Mouse (Mus musculus) forebrain, embryonic 11.5 days (tissue): ENCODE data around the gene Rasgef1c. TPM values are rescaled to one million over a fixed set of nuclear protein-coding genes. Genes with fewer than 3 reads are reported as not detected.

Source experiments
- ATAC-seq: fragments of 200-750 bp; cut with Nextera tagmentation; replicated peaks from 2 replicates; pipeline ENCODE4 v1.8.0; 2017; ENCODE audit warnings: moderate TSS enrichment; ENCODE audit not compliant: low FRiP score
- DNase-seq: peaks from one replicate; pipeline ENCODE4 v3.0.0-alpha.2; 2017; ENCODE audit warnings: low spot score
- H3K27ac ChIP-seq: fragments of 300-500 bp; sonication (generic); 2 replicates; pipeline ENCODE4 v1.5.1; 2014; ENCODE audit warnings: low read depth, low read length
- H3K27me3 ChIP-seq: fragments of 300-500 bp; sonication (generic); 2 replicates; pipeline ENCODE4 v1.6.1; 2014; ENCODE audit warnings: mild to moderate bottlenecking, low read length, mixed read lengths; ENCODE audit not compliant: control insufficient read depth, insufficient read depth
- H3K36me3 ChIP-seq: fragments of 300-500 bp; sonication (generic); 2 replicates; pipeline ENCODE4 v1.6.1; 2014; ENCODE audit warnings: mild to moderate bottlenecking, low read length, moderate library complexity, mixed read lengths; ENCODE audit not compliant: control insufficient read depth, insufficient read depth
- H3K4me1 ChIP-seq: fragments of 300-500 bp; sonication (generic); replicated peaks from 2 replicates; pipeline ENCODE4 v1.6.1; 2014; ENCODE audit warnings: low read length, mixed read lengths; ENCODE audit not compliant: control insufficient read depth, insufficient read depth
- H3K4me2 ChIP-seq: fragments of 300-500 bp; sonication (generic); 2 replicates; pipeline ENCODE4 v1.6.1; 2014; ENCODE audit warnings: low read depth, mild to moderate bottlenecking, low read length, moderate library complexity, mixed read lengths; ENCODE audit not compliant: severe bottlenecking
- H3K4me3 ChIP-seq: fragments of 300-500 bp; sonication (generic); 2 replicates; pipeline ENCODE4 v1.5.1; 2014; ENCODE audit warnings: low read depth, low read length
- H3K9ac ChIP-seq: fragments of 300-500 bp; sonication (generic); 2 replicates; pipeline ENCODE4 v1.6.1; 2014; ENCODE audit warnings: low read length
- H3K9me3 ChIP-seq: fragments of 300-500 bp; sonication (generic); 2 replicates; pipeline ENCODE4 v1.6.1; 2016; ENCODE audit warnings: low read length, mixed read lengths; ENCODE audit not compliant: control insufficient read depth
- WGBS: fragments of 180-500 bp; shearing (Covaris S2); extraction: QIAGEN DNeasy Blood & Tissue Kit; methylation state at CpG from one replicate; pipeline ENCODE4 v1.1.7; 2014; 5-methylcytosine and 5-hydroxymethylcytosine counted together
- polyA plus RNA-seq: library from polyadenylated mRNA; unstranded; fragments of >200 nt; fragmentation: Nextera tagmentation; extraction: Ambion mirVana; gene quantifications from 2 replicates; pipeline ENCODE4 v1.2.1, GENCODE M21; 2014

Rasgef1c gene
- polyA plus RNA-seq, 1 experiment from 2014 or later, result 1.2 TPM

GRCm38 (mm10) chr11:49973657-49974340, 72.2 kb downstream of the Rasgef1c start:
- ATAC-seq, result no peak
- H3K4me3 ChIP-seq, result no peak overlapping the region
- no peak overlapping the region for H3K9ac ChIP-seq
- 84% methylated on average over 10 of the region's 10 CpGs for WGBS
- no peak overlapping the region for H3K27ac ChIP-seq
- H3K36me3 ChIP-seq, result no peaks in the 10 kb centered on the region
- H3K27me3 ChIP-seq, result no peaks in the 10 kb centered on the region
- no peak for DNase-seq
- no peak overlapping the region for H3K4me2 ChIP-seq
- no peaks in the 10 kb centered on the region for H3K9me3 ChIP-seq
- no peaks in the 10 kb centered on the region for H3K4me1 ChIP-seq

DNA sequence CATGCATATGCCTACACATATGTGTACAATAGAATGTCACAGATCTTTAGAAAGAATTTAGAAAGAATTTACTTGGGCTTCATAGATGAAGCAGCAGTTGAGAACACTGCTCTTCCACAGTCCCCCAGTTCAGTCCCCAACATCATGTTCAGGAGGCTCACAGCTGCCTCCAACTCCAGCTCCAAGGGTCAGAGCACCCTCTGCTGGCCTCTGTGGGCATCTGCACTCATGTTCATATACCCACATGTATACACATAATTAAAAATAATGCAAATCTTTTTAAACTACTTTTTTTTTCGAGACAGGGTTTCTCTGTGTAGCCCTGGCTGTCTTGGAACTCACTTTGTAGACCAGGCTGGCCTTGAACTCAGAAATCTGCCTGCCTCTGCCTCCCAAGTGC, 73.0 kb downstream of the Rasgef1c start:
- H3K9ac ChIP-seq, result no peak overlapping the region
- ATAC-seq, result no peak
- no peaks in the 10 kb centered on the region for H3K27me3 ChIP-seq
- no peak for DNase-seq
- H3K27ac ChIP-seq, result no peak overlapping the region
- WGBS, result 70% methylated on average over 1 of the region's 1 CpGs
- no peaks in the 10 kb centered on the region for H3K36me3 ChIP-seq
- H3K4me2 ChIP-seq, result no peak overlapping the region
- H3K4me1 ChIP-seq, result no peaks in the 10 kb centered on the region
- no peak overlapping the region for H3K4me3 ChIP-seq
- H3K9me3 ChIP-seq, result no peaks in the 10 kb centered on the region

DNA sequence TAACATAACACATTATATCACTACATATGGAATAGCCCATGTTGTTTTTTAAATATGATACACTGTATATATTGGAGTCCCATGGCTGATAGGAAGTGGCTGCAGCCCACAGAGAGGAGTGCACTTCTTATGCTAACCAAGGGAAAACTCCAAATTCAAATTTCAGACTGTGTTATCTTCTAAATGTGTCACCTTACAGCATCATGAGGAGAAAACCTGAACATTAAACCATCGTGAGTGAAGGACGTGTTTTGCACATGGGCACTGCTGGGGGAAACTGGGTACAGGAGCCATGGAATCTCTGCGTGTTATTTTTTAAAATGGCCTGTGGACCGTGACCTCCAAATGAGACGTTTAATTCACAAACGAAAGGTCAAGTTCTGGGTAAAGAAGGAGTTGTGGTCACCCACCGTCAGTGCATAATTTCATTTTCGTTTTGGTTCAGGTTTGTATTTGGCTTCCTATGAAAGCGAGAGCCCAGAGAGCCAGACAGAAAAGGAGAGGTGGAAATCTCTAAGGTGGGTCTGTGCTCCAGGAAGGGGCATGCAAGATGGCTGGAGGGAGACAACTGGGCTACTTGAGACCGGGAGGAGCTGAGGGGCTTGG, 76.4 kb downstream of the Rasgef1c start:
- Histone ChIP-seq H3K4me2 (no peak overlapping the region), H3K4me1 (no peaks in the 10 kb centered on the region), H3K9ac (no peak overlapping the region), H3K4me3 (no peak overlapping the region), H3K27ac (no peak overlapping the region), H3K9me3 (no peaks in the 10 kb centered on the region), H3K27me3 (no peaks in the 10 kb centered on the region), H3K36me3 (no peaks in the 10 kb centered on the region)
- no peak for ATAC-seq
- DNase-seq, result no peak
- 88% methylated on average over 10 of the region's 10 CpGs for WGBS

DNA sequence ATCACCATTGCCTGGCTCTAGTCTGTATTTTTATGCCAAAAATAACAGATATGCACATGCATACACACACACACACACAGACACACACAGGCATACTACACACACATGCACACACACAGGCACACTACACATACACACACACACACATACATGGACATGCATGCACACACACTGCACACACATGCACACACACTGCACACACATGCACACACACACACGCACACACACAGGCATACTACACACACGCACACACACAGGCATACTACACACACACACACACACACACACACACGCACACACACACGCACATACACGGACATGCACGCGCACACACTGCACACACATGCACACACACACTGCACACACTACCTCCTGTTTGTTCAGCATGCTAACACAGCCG, 77.3 kb downstream of the Rasgef1c start:
- Histone ChIP-seq H3K27me3 (no peaks in the 10 kb centered on the region), H3K27ac (no peak overlapping the region), H3K4me3 (no peak overlapping the region), H3K9me3 (no peaks in the 10 kb centered on the region), H3K9ac (no peak overlapping the region), H3K4me1 (no peaks in the 10 kb centered on the region), H3K36me3 (no peaks in the 10 kb centered on the region), H3K4me2 (no peak overlapping the region)
- DNase-seq, result no peak
- no peak for ATAC-seq
- 96% methylated on average over 8 of the region's 8 CpGs for WGBS

- Histone ChIP-seq H3K4me1 (no peaks in the 10 kb centered on the region), H3K36me3 (no peaks in the 10 kb centered on the region), H3K27me3 (no peaks in the 10 kb centered on the region), H3K27ac (no peak overlapping the region), H3K9me3 (no peaks in the 10 kb centered on the region), H3K4me3 (no peak overlapping the region), H3K4me2 (no peak overlapping the region), H3K9ac (no peak overlapping the region)
- ATAC-seq (no peak), DNase-seq (no peak)
- WGBS, result 72% methylated on average over 6 of the region's 6 CpGs
Measured at GRCm38 (mm10) chr11:49980681-49981235, 79.1 kb downstream of the Rasgef1c start.

GRCm38 (mm10) chr11:49981321-49981963, 79.8 kb downstream of the Rasgef1c start:
- Histone ChIP-seq H3K4me3 (no peak overlapping the region), H3K4me1 (no peaks in the 10 kb centered on the region), H3K9me3 (no peaks in the 10 kb centered on the region), H3K27me3 (no peaks in the 10 kb centered on the region), H3K9ac (no peak overlapping the region), H3K4me2 (no peak overlapping the region), H3K36me3 (no peaks in the 10 kb centered on the region), H3K27ac (no peak overlapping the region)
- no peak for DNase-seq
- ATAC-seq, result no peak
- WGBS, result 83% methylated on average over 7 of the region's 7 CpGs

DNA sequence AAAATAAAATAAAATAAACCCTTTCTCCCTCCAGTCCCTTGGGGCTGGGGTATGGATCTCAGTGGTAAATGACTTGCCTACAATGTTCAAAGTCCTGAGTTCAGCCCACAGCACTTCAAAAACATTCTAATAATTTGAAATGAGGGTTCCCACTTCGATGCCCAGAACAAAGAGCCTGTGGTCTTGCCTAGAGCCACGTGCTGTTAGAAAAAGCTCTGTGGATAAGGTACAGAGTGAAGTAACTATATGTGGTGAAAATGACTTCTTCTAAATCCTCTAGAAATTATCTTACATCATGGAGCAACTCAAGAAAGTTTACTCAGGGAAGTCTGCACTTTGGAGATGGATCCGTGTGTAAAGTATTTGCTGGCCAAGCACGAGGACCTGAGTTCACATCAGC, 80.5 kb downstream of the Rasgef1c start:
- H3K9me3 ChIP-seq, result no peaks in the 10 kb centered on the region
- H3K4me1 ChIP-seq, result no peaks in the 10 kb centered on the region
- H3K27me3 ChIP-seq, result no peaks in the 10 kb centered on the region
- no peak overlapping the region for H3K4me2 ChIP-seq
- H3K36me3 ChIP-seq, result no peaks in the 10 kb centered on the region
- no peak overlapping the region for H3K4me3 ChIP-seq
- no peak for DNase-seq
- no peak overlapping the region for H3K9ac ChIP-seq
- no peak for ATAC-seq
- WGBS, result 87% methylated on average over 4 of the region's 4 CpGs
- H3K27ac ChIP-seq, result no peak overlapping the region

- H3K27me3 ChIP-seq, result no peaks in the 10 kb centered on the region
Measured at GRCm38 (mm10) chr11:49982881-49983280, 81.2 kb downstream of the Rasgef1c start.

More at GRCm38 (mm10) chr11:49982881-49983280, 81.2 kb downstream of the Rasgef1c start:
- no peak for ATAC-seq
- Histone ChIP-seq H3K9me3 (no peaks in the 10 kb centered on the region), H3K4me3 (no peak overlapping the region), H3K27ac (no peak overlapping the region), H3K4me1 (no peaks in the 10 kb centered on the region), H3K36me3 (no peaks in the 10 kb centered on the region), H3K9ac (no peak overlapping the region), H3K4me2 (no peak overlapping the region)
- DNase-seq, result no peak
- 50% methylated on average over 4 of the region's 4 CpGs for WGBS
